Mouse (Mus musculus) CH12.LX (cell line): ENCODE data around the gene Erbin. TPM values are rescaled to one million over a fixed set of nuclear protein-coding genes. Genes with fewer than 3 reads are reported as not detected.

ENCODE experiments used
- DNase-seq: peaks from one replicate; pipeline ENCODE4 v3.0.0-alpha.2; 2013; ENCODE audit errors: extremely low read depth
- H3K27ac ChIP-seq: 2 replicates; pipeline ENCODE4 v1.5.1; 2012; ENCODE audit warnings: low read depth, mild to moderate bottlenecking, control low read depth, moderate library complexity; ENCODE audit not compliant: insufficient read depth
- H3K27me3 ChIP-seq: replicated peaks from 2 replicates; pipeline ENCODE3; 2012; ENCODE audit warnings: inconsistent platforms
- H3K36me3 ChIP-seq, 2 experiments: replicated peaks in 1 of 2; 2 replicates each; pipeline versions ENCODE3 to v1.6.1; 2012; ENCODE audit warnings: inconsistent platforms in 1 of 2, low read length in 1 of 2, mild to moderate bottlenecking in 1 of 2, mixed read lengths in 1 of 2, moderate library complexity in 1 of 2; ENCODE audit not compliant: control insufficient read depth in 1 of 2, insufficient read depth in 1 of 2
- H3K4me1 ChIP-seq, 2 experiments: 2 replicates each; pipeline ENCODE4 v1.6.1; 2012; ENCODE audit warnings: inconsistent platforms in 1 of 2, moderate library complexity in 1 of 2; ENCODE audit not compliant: insufficient read depth in 2 of 2, control insufficient read depth in 1 of 2
- H3K4me2 ChIP-seq: 2 replicates; pipeline ENCODE4 v1.6.1; 2012; ENCODE audit warnings: low read depth, mild to moderate bottlenecking, control low read depth; ENCODE audit not compliant: poor library complexity, insufficient read depth, severe bottlenecking
- H3K4me3 ChIP-seq, 3 experiments: fragments of 150-350 bp in 1 of 3; sonication (generic) in 1 of 3; replicated peaks in 1 of 3; 2 replicates each; pipeline versions ENCODE3 to v1.5.1; 2011 to 2012; ENCODE audit warnings: low read depth in 2 of 3, low read length in 2 of 3, mild to moderate bottlenecking in 2 of 3, moderate library complexity in 2 of 3, control low read depth in 1 of 3, improper control_type of control experiment in 1 of 3, inconsistent platforms in 1 of 3, mixed read lengths in 1 of 3; ENCODE audit not compliant: poor library complexity in 1 of 3
- H3K79me2 ChIP-seq: replicated peaks from 2 replicates; pipeline ENCODE4 v1.6.1; 2012; ENCODE audit warnings: mild to moderate bottlenecking, moderate library complexity; ENCODE audit not compliant: control insufficient read depth, poor library complexity, insufficient read depth, severe bottlenecking; ENCODE audit errors: extremely low read depth
- H3K9ac ChIP-seq: 2 replicates; pipeline ENCODE4 v1.6.1; 2012; ENCODE audit warnings: low read depth, mild to moderate bottlenecking, control low read depth, moderate library complexity; ENCODE audit not compliant: insufficient read depth
- H3K9me3 ChIP-seq: replicated peaks from 2 replicates; pipeline ENCODE3; 2012; ENCODE audit warnings: low read length, inconsistent platforms, mixed read lengths
- CHD1 ChIP-seq: IDR thresholded peaks from 2 replicates; pipeline ENCODE4 v1.6.1; 2012; ENCODE audit warnings: low read depth, low read length, improper control_type of control experiment, inconsistent platforms
- CTCF ChIP-seq, 2 experiments: IDR thresholded peaks in 1 of 2; conservative IDR thresholded peaks in 1 of 2; 2 replicates each; pipeline ENCODE4 v1.5.1; 2011 to 2012; ENCODE audit warnings: low read depth in 2 of 2, low read length in 2 of 2, improper control_type of control experiment in 1 of 2, inconsistent platforms in 1 of 2, mild to moderate bottlenecking in 1 of 2, moderate library complexity in 1 of 2
- E2F4 ChIP-seq: IDR thresholded peaks from 2 replicates; pipeline ENCODE4 v1.6.1; 2011; ENCODE audit warnings: low read depth, low read length, improper control_type of control experiment; ENCODE audit not compliant: insufficient replicate concordance
- ELF1 ChIP-seq: IDR thresholded peaks from 2 replicates; pipeline ENCODE4 v1.6.1; 2014; ENCODE audit warnings: low read depth, mild to moderate bottlenecking, inconsistent platforms, low read length, improper control_type of control experiment
- ETS1 ChIP-seq: conservative IDR thresholded peaks from 2 replicates; pipeline ENCODE4 v1.6.1; 2012; ENCODE audit warnings: low read depth, mild to moderate bottlenecking, inconsistent platforms, low read length, improper control_type of control experiment, moderate library complexity
- GABPA ChIP-seq: IDR thresholded peaks from 2 replicates; pipeline ENCODE4 v1.6.1; 2012; ENCODE audit warnings: low read depth, low read length, improper control_type of control experiment, inconsistent platforms; ENCODE audit not compliant: insufficient replicate concordance
- HCFC1 ChIP-seq: IDR thresholded peaks from 2 replicates; pipeline ENCODE4 v1.6.1; 2012; ENCODE audit warnings: low read depth, mild to moderate bottlenecking, inconsistent platforms, low read length, improper control_type of control experiment
- JUN ChIP-seq: IDR thresholded peaks from 2 replicates; pipeline ENCODE4 v1.6.1; 2011; ENCODE audit warnings: low read depth, mild to moderate bottlenecking, low read length, improper control_type of control experiment, moderate library complexity; ENCODE audit not compliant: insufficient read depth
- JUND ChIP-seq: conservative IDR thresholded peaks from 2 replicates; pipeline ENCODE4 v1.6.1; 2011; ENCODE audit warnings: low read depth, low read length, improper control_type of control experiment
- KAT2A ChIP-seq: IDR thresholded peaks from 2 replicates; pipeline ENCODE4 v1.6.1; 2012; ENCODE audit warnings: low read length, improper control_type of control experiment, inconsistent platforms; ENCODE audit not compliant: insufficient replicate concordance
- MAFK ChIP-seq: IDR thresholded peaks from 2 replicates; pipeline ENCODE4 v1.6.1; 2011; ENCODE audit warnings: low read length, improper control_type of control experiment; ENCODE audit not compliant: insufficient replicate concordance
- MAZ ChIP-seq: IDR thresholded peaks from 2 replicates; pipeline ENCODE4 v1.6.1; 2012; ENCODE audit warnings: low read depth, mild to moderate bottlenecking, inconsistent platforms, low read length, improper control_type of control experiment, moderate library complexity
- MEF2A ChIP-seq: IDR thresholded peaks from 2 replicates; pipeline ENCODE4 v1.6.1; 2014; ENCODE audit warnings: low read depth, mild to moderate bottlenecking, inconsistent platforms, low read length, improper control_type of control experiment, borderline replicate concordance
- MXI1 ChIP-seq: IDR thresholded peaks from 2 replicates; pipeline ENCODE4 v1.6.1; 2011; ENCODE audit warnings: mild to moderate bottlenecking, low read depth, low read length, improper control_type of control experiment
- MYC ChIP-seq: IDR thresholded peaks from 2 replicates; pipeline ENCODE4 v1.6.1; 2011; ENCODE audit warnings: low read depth, mild to moderate bottlenecking, improper control_type of control experiment, low read length
- NELFE ChIP-seq: IDR thresholded peaks from 2 replicates; pipeline ENCODE4 v1.6.1; 2011; ENCODE audit warnings: low read depth, low read length, improper control_type of control experiment
- NRF1 ChIP-seq: IDR thresholded peaks from 2 replicates; pipeline ENCODE4 v1.6.1; 2014; ENCODE audit warnings: low read depth, mild to moderate bottlenecking, inconsistent platforms, low read length, improper control_type of control experiment, moderate library complexity
- PAX5 ChIP-seq: IDR thresholded peaks from 2 replicates; pipeline ENCODE4 v1.6.1; 2012; ENCODE audit warnings: low read length, inconsistent platforms, mixed read lengths
- POLR2A ChIP-seq: IDR thresholded peaks from 2 replicates; pipeline ENCODE4 v1.6.1; 2011; ENCODE audit warnings: low read depth, mild to moderate bottlenecking, improper control_type of control experiment, low read length
- POLR2AphosphoS2 ChIP-seq: IDR thresholded peaks from 2 replicates; pipeline ENCODE4 v1.6.1; 2011; ENCODE audit warnings: low read depth, low read length, improper control_type of control experiment
- RAD21 ChIP-seq: IDR thresholded peaks from 2 replicates; pipeline ENCODE4 v1.6.1; 2011; ENCODE audit warnings: low read depth, mild to moderate bottlenecking, low read length, improper control_type of control experiment, moderate library complexity
- RCOR1 ChIP-seq: conservative IDR thresholded peaks from 2 replicates; pipeline ENCODE4 v1.6.1; 2012; ENCODE audit warnings: low read depth, mild to moderate bottlenecking, inconsistent platforms, low read length, improper control_type of control experiment
- SIN3A ChIP-seq: IDR thresholded peaks from 2 replicates; pipeline ENCODE4 v1.6.1; 2012; ENCODE audit warnings: low read length, improper control_type of control experiment, inconsistent platforms
- SMC3 ChIP-seq: IDR thresholded peaks from 2 replicates; pipeline ENCODE4 v1.6.1; 2011; ENCODE audit warnings: low read depth, low read length, improper control_type of control experiment
- TCF12 ChIP-seq: IDR thresholded peaks from 2 replicates; pipeline ENCODE4 v1.6.1; 2014; ENCODE audit warnings: low read depth, mild to moderate bottlenecking, inconsistent platforms, low read length, improper control_type of control experiment
- UBTF ChIP-seq: IDR thresholded peaks from 2 replicates; pipeline ENCODE4 v1.6.1; 2012; ENCODE audit warnings: low read depth, mild to moderate bottlenecking, inconsistent platforms, low read length, improper control_type of control experiment, moderate library complexity
- USF1 ChIP-seq: IDR thresholded peaks from 2 replicates; pipeline ENCODE4 v1.6.1; 2014; ENCODE audit warnings: low read depth, mild to moderate bottlenecking, inconsistent platforms, low read length, improper control_type of control experiment
- USF2 ChIP-seq: conservative IDR thresholded peaks from 2 replicates; pipeline ENCODE4 v1.6.1; 2011; ENCODE audit warnings: low read depth, low read length, improper control_type of control experiment
- ZC3H11A ChIP-seq: IDR thresholded peaks from 2 replicates; pipeline ENCODE4 v1.6.1; 2012; ENCODE audit warnings: low read depth, mild to moderate bottlenecking, inconsistent platforms, low read length, improper control_type of control experiment
- ZKSCAN1 ChIP-seq: IDR thresholded peaks from 2 replicates; pipeline ENCODE4 v1.6.1; 2012; ENCODE audit warnings: low read depth, inconsistent platforms, low read length, improper control_type of control experiment, borderline replicate concordance
- ZMIZ1 ChIP-seq: IDR thresholded peaks from 2 replicates; pipeline ENCODE4 v1.6.1; 2012; ENCODE audit warnings: low read depth, mild to moderate bottlenecking, inconsistent platforms, low read length, improper control_type of control experiment
- dilution Hi-C: fragments of 300-500 bp; cut with MboI; formaldehyde crosslinking; loops from 2 replicates; pipeline ENCODE4 v1.14.3; 2020; ENCODE audit warnings: low sequenced_read_pairs; ENCODE audit not compliant: extremely low pct_unique_long_range_greater_than_20kb, extremely low pct_ligation_motif_present
- in situ Hi-C: fragments of 300-500 bp; cut with MboI; formaldehyde crosslinking; loops from 3 replicates; pipeline ENCODE4 v1.14.3; 2019; ENCODE audit warnings: low sequenced_read_pairs, low pct_ligation_motif_present, low pct_unique_long_range_greater_than_20kb, mixed read lengths
- polyA plus RNA-seq: library from polyadenylated mRNA; unstranded; fragments of >175 nt; gene quantifications from 2 replicates; pipeline ENCODE4 v1.2.1, GENCODE M21; 2012; ENCODE audit warnings: low read depth; ENCODE audit not compliant: insufficient read length
- total RNA-seq, 2 experiments: library from RNA; depleted of rRNA; stranded (reverse); fragments of 300-350 nt in 1 of 2; fragments of >200 nt in 1 of 2; gene quantifications; 2 replicates each; pipeline ENCODE4 v1.2.3; 2012 to 2014

Gene Erbin
- total and polyA plus RNA-seq, 3 experiments: 26.2 to 45.8 (median 30.9) TPM

- in situ Hi-C loops (no loop called here), dilution Hi-C loops (no loop called here)
- H3K36me3 ChIP-seq: no peaks in the 10 kb centered on the region
- no peak overlapping the region for H3K27ac ChIP-seq
- peaks cover 16% of the 10 kb centered on the region for H3K79me2 ChIP-seq
- no peak overlapping the region for H3K4me3 ChIP-seq
- DNase-seq: no peak
- peaks cover 0 to 9% of the 10 kb centered on the region in 2 experiments; a peak in 2 of 4 replicates for H3K4me1 ChIP-seq
- TF ChIP-seq JUND: no peak
- TF ChIP-seq MXI1: no peak
- no peak for TF ChIP-seq RAD21
- H3K4me2 ChIP-seq: no peak overlapping the region
- no peaks in the 10 kb centered on the region for H3K9me3 ChIP-seq
- no peak overlapping the region for H3K9ac ChIP-seq
- H3K27me3 ChIP-seq: peaks cover 2% of the 10 kb centered on the region
Measured at GRCm38 (mm10) chr13:103777126-103777525, 143.2 kb downstream of the Erbin start.

GRCm38 (mm10) chr13:103774119-103774757, 146.1 kb downstream of the Erbin start, which contains the start of gene Srek1:
Gene Srek1 (minus strand): TSS chr13:103774608.
- Histone ChIP-seq H3K9ac (peak within 1 kb of the TSS; percentile 95), H3K9me3 (no peaks in the 10 kb centered on the region), H3K36me3 (peaks cover 0 to 6% of the 10 kb centered on the region in 2 experiments), H3K27ac (peak within 1 kb of the TSS; percentile 84), H3K79me2 (peaks cover 37% of the 10 kb centered on the region), H3K4me3 (peak within 1 kb of the TSS; percentile 90 to 96 (median 91)), H3K27me3 (peaks cover 2% of the 10 kb centered on the region), H3K4me2 (peak within 1 kb of the TSS; percentile 50; the same call in 1 of the 2 replicates), H3K4me1 (peaks cover 3 to 30% of the 10 kb centered on the region in 2 experiments; a peak in 3 of 4 replicates)
- in situ Hi-C loops (loop anchor here (25.0 kb wide), 1 partner anchor 313 kb away; no protein-coding TSS in a partner anchor), dilution Hi-C loops (no loop called here)
- DNase-seq: peak; percentile 82
- no peak for TF ChIP-seq MEF2A
- peak; percentile 79 for TF ChIP-seq HCFC1
- no peak for TF ChIP-seq ZMIZ1
- peak; percentile 61; the same call in 1 of the 2 replicates for TF ChIP-seq TCF12
- no peak for TF ChIP-seq ZKSCAN1
- no peak for TF ChIP-seq CTCF (conservative IDR thresholded peaks at IDR 0.05 in 1 of 2, IDR thresholded peaks at IDR 0.05 in 1 of 2; ENCODE audit: low read depth in 2 of 2, low read length in 2 of 2)
- TF ChIP-seq MYC: peak; percentile 6
- TF ChIP-seq MAZ: no peak
- no peak for TF ChIP-seq ZC3H11A
- TF ChIP-seq POLR2A: peak; percentile 82
- no peak for TF ChIP-seq KAT2A
- TF ChIP-seq JUND: no peak
- peak; percentile 87 for TF ChIP-seq USF2
- no peak for TF ChIP-seq SMC3
- TF ChIP-seq RAD21: no peak
- TF ChIP-seq E2F4: no peak
- TF ChIP-seq GABPA: no peak
- no peak for TF ChIP-seq MAFK
- TF ChIP-seq UBTF: no peak
- TF ChIP-seq CHD1: no peak
- TF ChIP-seq USF1: peak; percentile 95
- peak; percentile 86 for TF ChIP-seq NRF1
- peak; percentile 74; the same call in 1 of the 2 replicates for TF ChIP-seq NELFE
- TF ChIP-seq JUN: no peak
- TF ChIP-seq POLR2AphosphoS2: no peak
- peak; percentile 94 for TF ChIP-seq MXI1
- TF ChIP-seq PAX5: no peak
- TF ChIP-seq SIN3A: no peak; the same call in 1 of the 2 replicates
- no peak for TF ChIP-seq RCOR1
- TF ChIP-seq ETS1: no peak
- peak; percentile 76 for TF ChIP-seq ELF1
